In the genomic region with DNA sequence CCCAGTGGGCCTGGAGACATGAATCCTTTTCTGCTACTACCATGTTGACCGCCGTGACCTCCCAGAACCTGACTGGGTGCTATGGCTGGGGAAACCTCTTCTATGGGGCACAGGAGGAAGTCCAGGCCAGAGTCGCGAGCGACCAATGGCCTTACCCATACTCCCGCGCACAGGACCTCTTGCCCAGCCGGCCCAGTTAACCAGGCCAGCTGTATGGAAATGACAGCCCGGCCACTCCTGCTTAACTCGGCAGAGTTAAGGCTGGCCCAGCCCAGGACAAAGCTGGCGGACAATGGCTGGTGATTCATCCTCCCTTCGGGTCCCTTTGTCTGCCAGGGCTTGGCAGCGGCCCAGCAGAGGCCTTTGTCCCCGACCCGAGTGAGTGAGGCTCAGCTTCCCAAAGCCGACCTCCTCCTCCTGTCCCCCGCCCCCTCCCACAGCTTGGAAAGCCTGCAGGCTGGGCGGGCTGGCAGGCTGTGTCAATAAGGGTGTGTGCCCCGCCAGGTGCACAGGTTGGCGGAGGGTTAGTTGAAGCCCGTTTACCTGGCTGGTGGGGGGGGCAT, we compare ENCODE assay signal across 8 mouse cellular contexts. TPM values are rescaled to one million over a fixed set of nuclear protein-coding genes. Genes with fewer than 3 reads are reported as not detected.
DNase-seq lines count a peak whose midpoint lies in the region; ATAC-seq and TF ChIP-seq lines count a peak whose summit lies in the region.

No protein-coding gene starts in this region.

- ATAC-seq in hindbrain, postnatal 0 days: peak; percentile 56
- peak; percentile 45 for ATAC-seq in midbrain, postnatal 0 days (ENCODE audit: low FRiP score)

- TF ChIP-seq CTCF in layer of hippocampus, adult 2 months (conservative IDR thresholded peaks at IDR 0.05): no peak
- no peak for TF ChIP-seq CTCF in hindbrain, postnatal 0 days (IDR thresholded peaks at IDR 0.05; ENCODE audit: low read depth)
- TF ChIP-seq CTCF in liver, adult 2 months (IDR thresholded peaks at IDR 0.05; ENCODE audit: low read depth, low read length): no peak
- TF ChIP-seq CTCF in midbrain, postnatal 0 days (IDR thresholded peaks at IDR 0.05): no peak

- TF ChIP-seq POLR2A in liver, adult 2 months (IDR thresholded peaks at IDR 0.05; ENCODE audit: extremely low read depth, insufficient read depth, low read length): no peak

- peak overlapping the region; percentile 53 for H3K9ac ChIP-seq in hindbrain, postnatal 0 days (replicated peaks; ENCODE audit: low read length)
- H3K9ac ChIP-seq in liver, adult 2 months (ENCODE audit: low read depth, low read length): peak overlapping the region; percentile 5; the same call in 1 of the 2 replicates
- peak overlapping the region; percentile 57 for H3K9ac ChIP-seq in midbrain, postnatal 0 days (replicated peaks; ENCODE audit: low read length, poor library complexity, severe bottlenecking)

- H3K4me2 ChIP-seq in hindbrain, postnatal 0 days (ENCODE audit: low read depth, low read length): peak overlapping the region; percentile 80
- peak overlapping the region; percentile 94 for H3K4me2 ChIP-seq in midbrain, postnatal 0 days (ENCODE audit: low read depth, low read length, poor library complexity, severe bottlenecking)

- peak overlapping the region; percentile 90 for H3K27ac ChIP-seq in layer of hippocampus, adult 2 months
- H3K27ac ChIP-seq in hindbrain, postnatal 0 days: peak overlapping the region; percentile 83
- H3K27ac ChIP-seq in liver, adult 2 months (replicated peaks; ENCODE audit: insufficient read depth, low read depth, low read length): peak overlapping the region; percentile 40
- H3K27ac ChIP-seq in midbrain, postnatal 0 days (ENCODE audit: low read depth, low read length): peak overlapping the region; percentile 68

- H3K9me3 ChIP-seq in hindbrain, postnatal 0 days (ENCODE audit: low read length): no peaks in the 10 kb centered on the region
- no peaks in the 10 kb centered on the region for H3K9me3 ChIP-seq in midbrain, postnatal 0 days (ENCODE audit: low read length)

- 18% methylated on average over 21 of the region's 21 CpGs for WGBS in hindbrain, postnatal 0 days
- 4% methylated on average over 21 of the region's 21 CpGs for WGBS in liver, adult 2 months
- WGBS in midbrain, postnatal 0 days: 12% methylated on average over 21 of the region's 21 CpGs

- intact Hi-C loops in gastrocnemius, postnatal 14 days (cut with DNase I; ENCODE audit: low total_unique reads): no loop called here

- H3K4me3 ChIP-seq in layer of hippocampus, adult 2 months: peak overlapping the region; percentile 52
- peak overlapping the region; percentile 62 for H3K4me3 ChIP-seq in hindbrain, postnatal 0 days (ENCODE audit: low read length)
- H3K4me3 ChIP-seq in liver, adult 2 months (ENCODE audit: insufficient read depth, low read depth, low read length): peak overlapping the region; percentile 53; the same call in 1 of the 2 replicates
- peak overlapping the region; percentile 52 for H3K4me3 ChIP-seq in midbrain, postnatal 0 days (ENCODE audit: low read depth, low read length)

- peaks cover 11% of the 10 kb centered on the region for H3K4me1 ChIP-seq in hindbrain, postnatal 0 days (ENCODE audit: insufficient read depth, low read length)
- H3K4me1 ChIP-seq in liver, adult 2 months (ENCODE audit: control insufficient read depth, insufficient read depth, low read length): no peaks in the 10 kb centered on the region
- H3K4me1 ChIP-seq in midbrain, postnatal 0 days (ENCODE audit: insufficient read depth, low read length): peaks cover 18% of the 10 kb centered on the region

- H3K27me3 ChIP-seq in hindbrain, postnatal 0 days (ENCODE audit: insufficient read depth, low read length): peaks cover 5% of the 10 kb centered on the region; the same call in 1 of the 2 replicates
- 0 out of 2 replicates have a peak, but pooled peaks cover 3% of the 10 kb centered on the region for H3K27me3 ChIP-seq in liver, adult 2 months (ENCODE audit: control insufficient read depth, insufficient read depth, low read length)
- peaks cover 22% of the 10 kb centered on the region for H3K27me3 ChIP-seq in midbrain, postnatal 0 days (ENCODE audit: insufficient read depth, low read length)

- no peaks in the 10 kb centered on the region for H3K79me2 ChIP-seq in liver, adult 2 months (ENCODE audit: control insufficient read depth, insufficient read depth, low read length)

- DNase-seq in layer of hippocampus, adult 2 months (ENCODE audit: low spot score in 2 of 2): peak; percentile 56 to 71
- DNase-seq in layer of hippocampus, adult 9-10 months (ENCODE audit: low spot score): no peak
- peak; percentile 47 for DNase-seq in cerebellum, adult 9-11 months
- DNase-seq in gastrocnemius, postnatal 14 days: peak; percentile 88
- peak; percentile 89 for DNase-seq in hindbrain, postnatal 0 days (ENCODE audit: low spot score)
- DNase-seq in liver, adult 2 months (ENCODE audit: extremely low read depth, low read depth, low spot score): no peak
- DNase-seq in midbrain, postnatal 0 days (ENCODE audit: low spot score): peak; percentile 90
- DNase-seq in testis, postnatal 10 days (ENCODE audit: low spot score): peak; percentile 89

- H3K36me3 ChIP-seq in hindbrain, postnatal 0 days (ENCODE audit: insufficient read depth, low read length): 0 out of 2 replicates have a peak, but pooled peaks cover 4% of the 10 kb centered on the region
- no peaks in the 10 kb centered on the region for H3K36me3 ChIP-seq in liver, adult 2 months (ENCODE audit: control insufficient read depth, insufficient read depth, low read length)
- no peaks in the 10 kb centered on the region for H3K36me3 ChIP-seq in midbrain, postnatal 0 days (ENCODE audit: insufficient read depth, low read length)

RNA-seq across cellular contexts. Expression of a gene that starts 4.0 kb away (rescaled TPM):
- total RNA-seq in layer of hippocampus, adult 2 months (2021): 10 to 100 TPM; 23.9 to 24.8 TPM
- 1 to 10 TPM; 5.6 to 9.8 TPM for total RNA-seq in gastrocnemius, postnatal 14 days (2021)
- total RNA-seq in hindbrain, postnatal 0 days (2014; rRNA removed): 81.4 and 112 TPM in 2 replicates
- polyA plus RNA-seq in hindbrain, postnatal 0 days (2015; fragmentation: Nextera tagmentation; extraction: Ambion mirVana): 29.7 and 35.1 TPM in 2 replicates
- total RNA-seq in liver, adult 2 months (2014; rRNA removed): 4.2 and 5.5 TPM in 2 replicates
- polyA plus RNA-seq in liver, adult 2 months (2012; rRNA removed): 9.2 and 9.5 TPM in 2 replicates
- 55.6 and 56.6 TPM in 2 replicates for total RNA-seq in midbrain, postnatal 0 days (2014; rRNA removed)
- polyA plus RNA-seq in midbrain, postnatal 0 days (2015; fragmentation: Nextera tagmentation; extraction: Ambion mirVana): 20.1 and 22.5 TPM in 2 replicates

RNA-seq across cellular contexts. Expression of a gene that starts 37.7 kb away (rescaled TPM):
- total RNA-seq in layer of hippocampus, adult 2 months (2021): 100 to 1,000 TPM; 187 to 201 TPM
- 10 to 100 TPM; 16.9 to 22.5 TPM for total RNA-seq in gastrocnemius, postnatal 14 days (2021)
- total RNA-seq in hindbrain, postnatal 0 days (2014; rRNA removed): 253 and 260 TPM in 2 replicates
- 53.5 and 60.3 TPM in 2 replicates for polyA plus RNA-seq in hindbrain, postnatal 0 days (2015; fragmentation: Nextera tagmentation; extraction: Ambion mirVana)
- total RNA-seq in liver, adult 2 months (2014; rRNA removed): 1.9 and 2.7 TPM in 2 replicates
- 7.1 and 8.6 TPM in 2 replicates for polyA plus RNA-seq in liver, adult 2 months (2012; rRNA removed)
- 196 and 204 TPM in 2 replicates for total RNA-seq in midbrain, postnatal 0 days (2014; rRNA removed)
- polyA plus RNA-seq in midbrain, postnatal 0 days (2015; fragmentation: Nextera tagmentation; extraction: Ambion mirVana): 52.0 and 56.6 TPM in 2 replicates

RNA-seq across cellular contexts. Expression of a gene that starts 46.2 kb away (rescaled TPM):
- not detected for total RNA-seq in layer of hippocampus, adult 2 months (2021)
- total RNA-seq in gastrocnemius, postnatal 14 days (2021): not detected
- total RNA-seq in hindbrain, postnatal 0 days (2014; rRNA removed): not detected in 2 replicates
- polyA plus RNA-seq in hindbrain, postnatal 0 days (2015; fragmentation: Nextera tagmentation; extraction: Ambion mirVana): 0.25 and 0.32 TPM in 2 replicates
- total RNA-seq in liver, adult 2 months (2014; rRNA removed): not detected in 2 replicates
- polyA plus RNA-seq in liver, adult 2 months (2012; rRNA removed): not detected in 2 replicates
- not detected in 2 replicates for total RNA-seq in midbrain, postnatal 0 days (2014; rRNA removed)
- 0.39 TPM in 1 of 2 replicates, not detected in the other for polyA plus RNA-seq in midbrain, postnatal 0 days (2015; fragmentation: Nextera tagmentation; extraction: Ambion mirVana)

Comparison
In these comparisons a context has a peak if more than half of its experiments do, and no peak if none do; other contexts are left out.
1. DNase-seq: peak in layer of hippocampus, adult 2 months (2 of 2), cerebellum, adult 9-11 months (single experiment), gastrocnemius, postnatal 14 days (single experiment), hindbrain, postnatal 0 days (single experiment), midbrain, postnatal 0 days (single experiment) and testis, postnatal 10 days (single experiment); none in layer of hippocampus, adult 9-10 months (single experiment) and liver, adult 2 months (single experiment).
2. H3K27ac ChIP-seq: peak in every context shown above with its lines; median percentile 90 in layer of hippocampus, adult 2 months; 83 in hindbrain, postnatal 0 days; 68 in midbrain, postnatal 0 days; 40 in liver, adult 2 months.
3. H3K9ac ChIP-seq: peak in every context shown above with its lines; median percentile 57 in midbrain, postnatal 0 days; 53 in hindbrain, postnatal 0 days; 5 in liver, adult 2 months.
4. Peak in every context shown above with its lines, with median percentiles within 50 percentile points of each other: H3K4me3 ChIP-seq.